Mouse (Mus musculus) right cerebral cortex, postnatal 10 days (tissue): ENCODE measurements around the gene Ugt1a7c.

Experiments
- DNase-seq, 2 experiments: peaks; one replicate each; pipeline ENCODE4 v3.0.0; 2021; ENCODE audit warnings: low spot score in 2 of 2

Gene Ugt1a7c

DNA sequence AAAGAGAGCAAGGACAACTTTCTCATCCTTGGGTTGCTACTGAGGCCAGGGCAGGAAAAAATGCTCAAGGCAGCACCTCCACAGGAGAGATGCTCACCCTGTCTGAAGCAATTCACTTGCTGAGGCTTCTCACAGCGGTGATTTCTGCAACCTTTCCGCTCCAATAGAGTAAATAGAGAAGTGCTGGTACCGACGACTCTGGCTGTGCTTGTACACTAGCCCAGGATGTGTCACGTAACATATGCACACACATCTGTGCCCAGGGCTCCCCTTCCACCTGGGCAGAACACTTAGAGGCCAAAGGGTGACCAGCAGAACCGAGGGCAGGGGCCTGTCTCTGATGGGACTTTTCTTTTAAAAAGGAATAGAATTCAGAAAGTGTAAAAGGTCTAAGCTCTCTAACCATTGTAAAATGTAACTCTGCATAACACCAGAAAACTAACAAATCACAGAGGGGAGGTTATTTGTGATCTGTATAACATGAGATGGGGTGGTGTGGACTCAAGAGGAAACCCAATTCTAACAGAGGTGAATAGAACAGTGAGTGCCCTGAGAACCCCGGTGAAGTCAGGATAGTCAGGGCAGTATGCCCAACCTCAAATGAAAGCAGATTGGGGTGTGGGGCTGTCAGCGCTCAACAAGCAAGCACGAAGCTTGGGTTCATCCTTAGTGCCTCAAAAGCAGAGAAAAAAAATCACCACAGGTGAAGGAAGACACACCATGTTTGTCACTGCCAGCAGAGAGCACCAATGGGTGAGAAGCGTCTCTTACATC is 165.9 kb downstream of the Ugt1a7c start:
- DNase-seq, result peak in 1 of 2 experiments; percentile 27

DNA sequence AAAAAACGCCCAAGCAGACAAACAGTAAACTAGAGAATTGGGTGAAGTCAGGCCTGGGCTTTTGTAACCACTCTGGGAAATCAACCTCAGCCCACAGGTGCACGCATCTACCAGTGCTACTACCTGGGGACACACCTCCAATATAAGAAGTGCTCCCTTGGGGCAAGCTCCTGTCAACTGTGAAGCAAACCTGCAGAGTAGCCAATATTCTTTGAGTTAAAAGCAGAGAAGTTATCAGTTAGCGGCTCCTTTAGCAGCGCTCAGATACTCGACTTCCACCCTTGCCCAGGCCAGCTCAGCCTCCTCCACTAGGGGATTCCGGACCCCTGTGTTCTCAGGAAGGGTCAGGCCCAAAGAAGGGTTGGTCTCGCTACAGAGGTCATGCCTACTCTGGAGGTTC is 166.8 kb downstream of the Ugt1a7c start:
- peak in 1 of 2 experiments; percentile 31 for DNase-seq

DNA sequence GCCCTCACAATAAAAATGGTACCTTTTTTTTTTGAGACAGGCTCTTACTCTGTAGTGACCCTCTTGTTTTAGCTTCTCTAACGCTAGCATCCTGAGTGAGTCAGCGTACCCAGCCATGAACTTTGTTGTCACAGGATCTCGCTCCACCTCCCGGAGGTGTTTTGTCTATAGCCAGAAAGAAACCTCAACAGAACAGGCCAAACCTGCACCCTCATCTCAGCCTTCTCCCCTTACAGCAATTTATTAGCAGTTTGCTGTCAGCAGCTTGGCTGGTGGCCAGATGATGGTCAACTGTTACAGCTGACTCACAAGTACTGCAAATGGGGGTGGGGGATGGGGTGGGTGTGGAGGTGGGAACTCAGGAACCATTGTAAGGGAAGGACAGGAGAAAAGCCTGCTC is 167.4 kb downstream of the Ugt1a7c start:
- peak in 1 of 2 experiments; percentile 72 for DNase-seq

DNA sequence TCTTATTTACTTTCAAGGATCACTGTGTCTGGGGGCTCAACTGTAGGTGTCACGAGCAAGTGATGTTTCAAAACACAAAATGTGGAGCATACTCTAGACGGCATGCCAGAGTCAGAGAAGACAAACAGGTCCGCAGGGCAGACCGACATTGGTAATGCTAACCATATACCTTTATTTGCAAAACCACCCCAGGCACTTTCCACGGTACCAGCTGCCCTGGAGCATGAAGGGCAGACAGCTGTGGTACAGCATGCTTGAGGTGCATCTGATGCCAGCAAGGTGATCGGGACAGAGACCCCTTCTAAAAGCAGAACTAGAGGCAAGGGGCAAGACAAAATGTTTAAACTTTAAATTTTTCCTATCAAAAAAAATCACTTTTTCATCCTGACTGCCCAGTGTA is 168.1 kb downstream of the Ugt1a7c start:
- peak in 1 of 2 experiments; percentile 39 for DNase-seq

DNA sequence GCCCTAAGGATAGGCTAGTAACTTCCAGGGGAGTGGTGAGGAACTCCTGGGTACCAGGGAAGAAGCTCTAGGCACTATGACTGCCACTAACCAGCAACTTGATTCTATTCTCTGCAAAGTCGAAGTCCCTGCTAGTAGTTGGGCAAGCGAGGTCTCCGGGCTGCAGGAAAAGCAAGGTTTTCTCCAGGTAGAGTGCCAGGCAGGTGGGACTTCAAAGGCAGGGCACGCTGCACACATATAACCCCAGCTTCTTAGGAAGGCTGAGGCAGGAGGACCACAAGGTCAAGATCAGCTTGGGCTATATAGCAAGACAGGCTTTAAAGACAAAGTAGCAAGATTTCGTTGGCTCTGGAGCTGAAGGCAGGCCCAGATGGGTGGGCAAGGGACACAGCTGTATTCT is 168.9 kb downstream of the Ugt1a7c start:
- peak in 1 of 2 experiments; percentile 27 for DNase-seq

DNA sequence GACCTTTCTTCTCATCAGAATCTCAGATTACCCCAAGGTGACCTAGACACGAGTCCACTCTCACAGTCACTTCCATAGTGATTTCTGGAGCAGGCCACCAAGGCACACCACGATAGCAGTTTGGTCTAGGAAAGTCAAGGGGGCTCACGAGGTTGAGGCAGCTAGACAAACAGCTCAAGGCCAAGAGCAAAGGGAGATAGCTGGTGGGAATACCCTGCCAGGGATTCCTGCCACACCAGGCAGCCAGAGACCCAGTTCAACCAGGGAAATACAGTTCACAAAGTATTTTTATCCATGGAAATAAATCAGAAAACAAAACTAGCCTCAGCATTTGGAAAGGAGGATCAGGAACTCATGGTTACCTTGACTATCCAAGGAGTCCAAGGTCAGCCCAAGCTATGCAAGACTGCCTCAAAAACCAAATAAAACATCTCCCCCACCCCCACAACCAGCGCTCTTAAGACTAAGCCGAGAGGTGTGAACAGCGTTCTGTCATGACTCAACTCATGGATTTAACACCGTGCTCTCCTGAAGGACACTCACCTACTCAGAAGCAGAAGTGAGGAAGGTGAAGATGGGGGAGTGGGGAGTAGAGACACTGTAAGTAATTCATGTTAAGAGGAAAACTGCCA is 169.5 kb downstream of the Ugt1a7c start:
- no peak for DNase-seq

DNA sequence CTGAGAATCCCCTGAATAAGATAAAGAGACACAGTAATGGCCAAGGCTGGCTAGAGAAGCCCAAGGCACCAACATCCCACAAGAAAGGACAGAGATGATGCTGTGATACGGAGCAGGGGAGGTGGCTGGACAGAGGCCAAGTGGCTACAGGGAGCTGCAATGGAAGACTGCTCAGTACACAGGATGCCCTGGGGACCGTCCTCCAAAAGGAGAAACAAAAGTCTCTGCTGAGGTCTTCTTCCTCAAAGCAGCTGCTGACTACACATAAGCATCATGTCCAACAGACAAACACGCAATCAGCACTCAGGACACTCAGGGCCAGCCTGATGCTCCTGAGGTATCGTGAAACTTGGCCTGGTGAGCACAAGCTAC is 170.0 kb downstream of the Ugt1a7c start:
- peak in 1 of 2 experiments; percentile 56 for DNase-seq

DNA sequence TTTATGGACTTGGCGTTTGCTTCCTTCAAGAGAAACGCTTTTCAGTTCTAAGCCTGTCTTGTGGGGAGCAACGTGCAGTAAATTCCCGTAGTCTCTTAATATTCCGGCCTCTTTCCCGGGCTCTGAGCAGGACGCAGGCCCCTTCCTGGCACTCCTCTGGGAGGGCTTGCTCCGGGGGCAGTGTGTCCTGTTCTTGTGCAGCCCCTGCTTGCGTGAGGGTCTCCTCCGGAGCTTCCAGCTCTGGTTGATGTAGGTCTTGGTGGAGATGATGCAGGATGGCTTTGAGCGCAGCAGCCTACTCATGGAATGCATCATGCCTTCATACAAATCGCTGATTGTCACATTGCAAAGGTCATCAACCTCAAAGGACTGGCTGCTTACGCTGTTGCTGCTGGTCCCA is 171.3 kb downstream of the Ugt1a7c start:
- DNase-seq, result no peak

DNA sequence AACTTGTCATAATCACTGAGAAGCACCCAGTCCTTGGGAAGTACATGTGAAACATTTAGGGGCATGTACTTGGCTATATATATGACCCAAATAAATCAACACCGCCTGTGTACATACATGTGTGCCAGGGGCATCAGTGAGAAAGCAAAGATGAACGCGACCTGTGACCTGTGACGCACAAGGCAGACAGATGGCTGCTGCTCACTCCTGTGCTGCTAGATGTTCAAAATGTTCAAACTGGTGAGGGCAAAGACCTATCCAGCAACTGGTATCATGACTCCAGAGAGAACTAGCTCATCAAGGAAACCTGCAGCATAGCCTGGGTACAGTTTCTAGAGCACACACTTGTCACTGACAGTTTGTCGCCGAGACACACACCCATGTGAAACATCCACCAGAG is 172.6 kb downstream of the Ugt1a7c start:
- no peak for DNase-seq

DNA sequence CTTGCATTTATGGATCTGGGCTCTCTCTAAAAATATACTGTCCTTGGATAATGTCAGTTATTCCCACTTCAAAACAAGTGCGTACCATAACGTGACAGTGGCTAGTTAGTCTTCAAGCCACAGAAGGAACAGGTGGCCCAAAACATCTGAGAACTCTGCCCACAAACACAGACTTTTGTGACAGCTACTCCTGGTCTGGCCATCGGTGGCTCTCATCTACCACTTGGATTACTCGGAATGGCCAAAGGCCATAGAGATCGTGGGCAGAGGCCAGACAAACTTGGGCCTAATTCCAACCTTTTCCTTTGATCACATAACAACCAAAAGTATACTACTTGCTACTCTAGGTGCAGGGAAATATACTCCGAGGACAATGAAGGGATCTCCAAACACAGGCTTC is 173.2 kb downstream of the Ugt1a7c start:
- DNase-seq, result no peak
